Mouse (Mus musculus) small intestine, adult 2 months (tissue): Measurements from ENCODE around the gene Pdxp.

Experiments used
- CTCF ChIP-seq: fragments of 200-500 bp; IDR thresholded peaks from 2 replicates; pipeline ENCODE4 v1.5.1; 2012; ENCODE audit warnings: low read depth, mild to moderate bottlenecking, control low read depth, inconsistent platforms, low read length, moderate library complexity, mixed read lengths; ENCODE audit not compliant: insufficient replicate concordance, insufficient read length; ENCODE audit errors: extremely low read depth
- POLR2A ChIP-seq: fragments of 200-500 bp; IDR thresholded peaks from 2 replicates; pipeline ENCODE4 v1.6.1; 2012; ENCODE audit warnings: low read depth, mild to moderate bottlenecking, control low read depth, inconsistent platforms, low read length, moderate library complexity

DNA sequence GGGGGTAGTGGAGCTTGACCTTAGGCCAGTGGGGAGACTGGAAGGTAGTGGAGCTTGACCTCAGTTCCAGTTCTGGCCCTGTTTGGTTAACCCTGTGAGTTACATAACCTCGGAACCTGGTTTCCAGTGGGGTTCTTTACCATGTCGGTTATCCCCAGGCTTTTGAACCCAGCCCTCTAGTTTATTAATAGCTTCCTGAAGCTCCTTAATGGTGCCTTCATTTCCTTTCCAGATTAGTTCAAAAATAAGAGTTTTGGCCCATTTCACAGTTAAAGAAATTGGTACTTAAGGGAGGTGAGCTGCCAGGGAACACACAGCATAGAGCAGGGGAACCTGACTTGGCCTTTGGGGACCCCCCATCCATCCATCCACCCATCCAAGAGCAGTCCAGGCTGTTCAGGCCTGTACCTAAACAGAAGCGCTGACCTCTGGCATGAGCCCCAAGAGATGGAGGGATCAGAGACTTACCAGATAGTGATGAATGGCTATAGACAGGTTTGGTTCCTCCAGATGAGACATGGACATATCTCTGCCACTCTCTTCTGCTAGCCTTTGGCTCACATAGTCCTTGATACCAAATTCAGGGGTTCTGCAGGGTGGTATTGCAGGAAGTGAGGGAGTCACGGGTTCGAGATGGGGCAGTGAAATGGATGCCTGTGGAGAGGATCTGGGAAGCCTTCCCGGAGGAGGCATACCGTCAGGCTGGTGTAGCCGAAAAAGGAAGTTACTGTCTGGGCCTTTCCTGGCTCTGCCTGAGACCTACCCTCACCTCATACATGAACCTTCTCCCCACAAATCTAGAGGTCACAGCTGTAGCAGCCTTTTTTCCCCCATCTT is 1.3 kb downstream of the Pdxp start:
- TF ChIP-seq CTCF, result no peak
- TF ChIP-seq POLR2A, result no peak
